Mouse (Mus musculus): Measurements from ENCODE around the gene Zmat1.

DNA sequence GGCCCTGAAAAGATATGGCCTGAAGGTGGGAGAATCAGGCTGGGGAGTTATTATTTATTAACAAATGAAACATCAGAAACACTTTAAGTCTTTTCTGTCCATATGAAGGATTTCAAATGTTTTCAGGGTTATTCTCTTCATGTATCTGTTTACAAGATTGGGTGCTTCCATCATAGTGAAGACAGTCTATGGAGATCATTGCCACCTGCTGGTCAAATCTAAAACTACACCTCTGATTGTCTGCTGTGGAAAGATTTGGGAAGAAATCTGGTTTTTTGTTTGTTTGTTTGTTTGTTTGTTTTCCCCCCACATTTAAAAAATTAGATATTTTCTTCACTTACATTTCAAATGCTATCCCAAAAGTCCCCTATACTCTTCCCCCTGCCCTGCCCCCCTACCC, 84.0 kb downstream of the Zmat1 start:
- TF ChIP-seq POLR2A (IDR thresholded peaks at IDR 0.05; ENCODE audit: control insufficient read depth, extremely low read depth, insufficient read depth, low read length, poor library complexity), result no peak
- no peak for TF ChIP-seq CTCF (IDR thresholded peaks at IDR 0.05; ENCODE audit: borderline replicate concordance, control insufficient read depth, extremely low read depth, insufficient read depth, low read length, poor library complexity)

All from thymus, adult 2 months (tissue).